Mouse (Mus musculus): Measurements from ENCODE around the gene Arsb.

- TF ChIP-seq CTCF (IDR thresholded peaks at IDR 0.05; ENCODE audit: low read depth, low read length) (no peak), POLR2A (IDR thresholded peaks at IDR 0.05; ENCODE audit: borderline replicate concordance, low read depth, low read length) (no peak)
Measured at GRCm38 (mm10) chr13:93820173-93820572, 48.7 kb downstream of the Arsb start.
